25 mouse cellular contexts compared by ENCODE assay signal in the genomic region with DNA sequence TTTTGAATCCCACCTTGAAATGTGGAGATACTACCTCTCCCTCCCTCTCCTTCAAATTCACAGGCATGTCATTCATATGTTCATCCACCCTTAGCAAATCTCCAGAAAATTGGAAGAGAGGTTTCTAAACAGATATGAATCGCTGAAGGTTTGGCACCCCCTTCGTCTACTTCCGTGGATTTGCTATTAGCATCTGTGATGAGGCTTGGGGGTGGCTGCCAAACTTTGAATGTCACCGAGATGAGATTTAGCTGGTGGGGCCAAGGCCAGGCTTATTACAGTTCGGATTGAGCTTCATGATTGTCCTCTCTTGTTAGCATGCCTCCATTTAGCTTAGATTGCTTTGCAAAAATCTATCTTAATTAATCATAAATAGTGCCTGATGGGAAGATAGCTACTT.
"Had no signal": no experiment of that assay in that cellular context is flagged by ENCODE, and none has a peak within 500 bp of the region (broad histone marks: within the 10 kb centered on the region; RNA-seq: fewer than 3 reads in every experiment).

No protein-coding gene starts in this region.

- H3K9ac ChIP-seq: limb, embryonic 13.5 days; liver, embryonic 12.5 days; liver, embryonic 15.5 days; lung, embryonic 15.5 days; midbrain, embryonic 13.5 days; neural tube, embryonic 13.5 days had no signal

- H3K4me2 ChIP-seq: limb, embryonic 13.5 days; liver, embryonic 12.5 days; liver, embryonic 15.5 days; lung, embryonic 15.5 days; midbrain, embryonic 13.5 days; neural tube, embryonic 13.5 days had no signal

- H3K4me3 ChIP-seq: left cerebral cortex, adult 2 months; limb, embryonic 10.5 days; limb, embryonic 13.5 days; liver, embryonic 12.5 days; liver, embryonic 15.5 days; lung, embryonic 15.5 days; megakaryocyte, embryonic 14.5 days; midbrain, embryonic 10.5 days; midbrain, embryonic 13.5 days; myocyte; neural tube, embryonic 13.5 days had no signal

- H3K27ac ChIP-seq: left cerebral cortex, adult 2 months; limb, embryonic 10.5 days; limb, embryonic 13.5 days; liver, embryonic 12.5 days; liver, embryonic 15.5 days; lung, embryonic 15.5 days; midbrain, embryonic 10.5 days; midbrain, embryonic 13.5 days; neural tube, embryonic 13.5 days; stomach, postnatal 0 days had no signal

- ATAC-seq: liver, embryonic 12.5 days; midbrain, embryonic 13.5 days; midbrain, embryonic 16.5 days had no signal

- H3K4me1 ChIP-seq: limb, embryonic 10.5 days; limb, embryonic 13.5 days; liver, embryonic 12.5 days; liver, embryonic 15.5 days; lung, embryonic 15.5 days; megakaryocyte, embryonic 14.5 days; midbrain, embryonic 10.5 days; midbrain, embryonic 13.5 days; neural tube, embryonic 13.5 days had no signal

- H3K9me3 ChIP-seq: limb, embryonic 10.5 days; limb, embryonic 13.5 days; liver, embryonic 15.5 days; lung, embryonic 15.5 days; midbrain, embryonic 10.5 days; midbrain, embryonic 13.5 days; neural tube, embryonic 13.5 days had no signal

- H3K27me3 ChIP-seq: limb, embryonic 13.5 days; liver, embryonic 12.5 days; liver, embryonic 15.5 days; lung, embryonic 15.5 days; megakaryocyte, embryonic 14.5 days; midbrain, embryonic 13.5 days; neural tube, embryonic 13.5 days had no signal

- H3K36me3 ChIP-seq: limb, embryonic 10.5 days; limb, embryonic 13.5 days; liver, embryonic 12.5 days; liver, embryonic 15.5 days; lung, embryonic 15.5 days; midbrain, embryonic 10.5 days; midbrain, embryonic 13.5 days; neural tube, embryonic 13.5 days had no signal

- DNase-seq: kidney, adult 9 months; kidney, postnatal 14 days; kidney, postnatal 4 days; layer of hippocampus, postnatal 36 days; liver; lung, adult 18-20 months; lung, postnatal 10 days; lung, postnatal 36 days; retina, postnatal 1 day; thymus, adult 2 months; thymus, postnatal 14 days; thymus, postnatal 4 days had no signal
